Mouse (Mus musculus): ENCODE measurements around the gene Cyp8b1. TPM values are rescaled to one million over a fixed set of nuclear protein-coding genes. Genes with fewer than 3 reads are reported as not detected.

Gene Cyp8b1
- total and polyA plus RNA-seq, 2 experiments from 2014 or later: not detected

DNA sequence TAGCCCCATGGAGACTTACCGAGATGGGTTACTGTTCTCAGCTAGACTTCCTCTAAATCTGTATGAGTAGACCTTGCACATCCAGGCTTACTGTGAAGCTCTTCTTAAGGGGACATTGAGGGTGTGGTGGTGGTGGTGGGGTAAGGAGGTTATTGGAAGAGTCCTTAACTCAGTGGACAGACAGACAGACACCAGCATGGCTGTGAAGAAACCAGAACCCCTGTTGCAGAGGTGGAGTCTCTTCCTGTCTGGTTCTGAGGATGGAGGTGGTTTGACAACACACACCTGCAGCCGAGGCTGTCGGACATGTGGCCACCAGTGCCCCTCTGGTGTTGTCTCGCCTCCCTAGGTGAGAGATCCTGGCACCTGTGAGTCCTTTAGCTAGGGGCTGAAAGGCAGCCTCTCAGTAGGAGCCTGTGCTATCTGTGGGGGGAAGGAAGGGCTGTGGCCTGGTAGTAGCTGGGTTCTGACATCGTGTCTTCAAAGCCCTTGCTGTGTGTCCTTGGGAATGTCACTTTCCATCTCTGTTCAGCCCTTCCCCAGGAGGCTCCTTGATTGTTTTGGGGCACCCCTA is 15.7 kb downstream of the Cyp8b1 start:
- Histone ChIP-seq H3K36me3 (ENCODE audit: insufficient read depth, low read length) (no peaks in the 10 kb centered on the region), H3K4me2 (ENCODE audit: low read depth, low read length, poor library complexity, severe bottlenecking) (no peak overlapping the region), H3K4me3 (ENCODE audit: low read depth, low read length) (no peak overlapping the region), H3K4me1 (ENCODE audit: insufficient read depth, low read length) (no peaks in the 10 kb centered on the region), H3K9ac (replicated peaks; ENCODE audit: low read length, poor library complexity, severe bottlenecking) (no peak overlapping the region), H3K27me3 (ENCODE audit: insufficient read depth, low read length) (no peaks in the 10 kb centered on the region), H3K27ac (ENCODE audit: low read depth, low read length) (no peak overlapping the region), H3K9me3 (ENCODE audit: low read length) (no peaks in the 10 kb centered on the region)
- TF ChIP-seq CTCF (IDR thresholded peaks at IDR 0.05): no peak
- ATAC-seq (ENCODE audit: low FRiP score) (no peak), DNase-seq (ENCODE audit: low spot score) (no peak)
- 88% methylated on average over 5 of the region's 5 CpGs for WGBS

DNA sequence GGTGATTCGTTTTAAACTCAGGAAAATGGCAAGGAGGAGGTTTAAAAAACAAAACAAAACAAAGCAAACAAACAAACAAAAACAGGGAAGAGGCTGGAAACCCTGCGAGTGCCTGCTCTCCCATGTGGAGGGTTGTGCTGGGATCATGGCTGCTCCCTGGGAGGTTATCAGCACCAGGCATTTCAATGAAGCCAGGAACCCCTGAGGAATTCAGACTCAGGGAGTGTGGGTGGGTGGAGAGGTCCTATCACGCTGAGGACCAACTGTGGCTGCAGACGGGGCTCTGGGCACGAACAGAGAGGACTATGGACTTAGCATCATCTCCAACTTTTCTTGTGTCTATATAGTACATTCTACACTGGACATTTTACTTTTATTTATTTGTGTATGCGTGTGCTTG is 16.8 kb downstream of the Cyp8b1 start:
- TF ChIP-seq CTCF (IDR thresholded peaks at IDR 0.05): no peak
- no peak overlapping the region for H3K4me3 ChIP-seq (ENCODE audit: low read depth, low read length)
- DNase-seq (ENCODE audit: low spot score): no peak

DNA sequence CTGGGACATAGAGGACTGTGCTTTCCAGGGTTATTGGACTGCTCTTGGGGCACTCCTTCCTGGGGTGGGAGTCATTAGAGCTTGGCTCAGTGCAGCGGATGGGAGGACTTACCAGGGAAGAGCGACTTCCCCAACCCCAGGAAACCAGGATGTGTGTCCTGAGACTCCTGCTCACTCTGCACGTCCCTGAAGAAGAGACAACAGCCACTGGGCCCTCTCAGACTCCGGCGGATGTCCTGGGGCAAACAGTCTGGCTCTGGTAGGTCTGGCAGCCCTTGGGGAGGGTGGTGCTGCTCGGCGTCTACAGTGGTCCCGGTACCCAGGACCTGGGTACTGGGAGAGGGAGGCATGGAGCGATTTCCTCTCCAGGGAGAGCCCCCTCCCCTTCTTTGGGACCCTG is 17.9 kb downstream of the Cyp8b1 start, which contains the start of gene Ackr2:
Gene Ackr2, plus strand, starts transcription at position 111 of the 400 bp plus-strand sequence.
- Histone ChIP-seq H3K36me3 (ENCODE audit: insufficient read depth, low read length) (no peaks in the 10 kb centered on the region), H3K27me3 (ENCODE audit: insufficient read depth, low read length) (no peaks in the 10 kb centered on the region), H3K4me3 (ENCODE audit: low read depth, low read length) (no peak within 1 kb of the TSS), H3K9me3 (ENCODE audit: low read length) (no peaks in the 10 kb centered on the region), H3K4me1 (ENCODE audit: insufficient read depth, low read length) (no peaks in the 10 kb centered on the region), H3K9ac (replicated peaks; ENCODE audit: low read length, poor library complexity, severe bottlenecking) (no peak within 1 kb of the TSS), H3K27ac (ENCODE audit: low read depth, low read length) (no peak within 1 kb of the TSS), H3K4me2 (ENCODE audit: low read depth, low read length, poor library complexity, severe bottlenecking) (no peak within 1 kb of the TSS)
- ATAC-seq (ENCODE audit: low FRiP score) (no peak), DNase-seq (ENCODE audit: low spot score) (no peak)
- 79% methylated on average over 9 of the region's 9 CpGs for WGBS
- TF ChIP-seq CTCF (IDR thresholded peaks at IDR 0.05): no peak

More for the DNA sequence above, 16.8 kb downstream of the Cyp8b1 start:
- Histone ChIP-seq H3K9ac (replicated peaks; ENCODE audit: low read length, poor library complexity, severe bottlenecking) (no peak overlapping the region), H3K9me3 (ENCODE audit: low read length) (no peaks in the 10 kb centered on the region), H3K27ac (ENCODE audit: low read depth, low read length) (no peak overlapping the region), H3K4me2 (ENCODE audit: low read depth, low read length, poor library complexity, severe bottlenecking) (no peak overlapping the region), H3K36me3 (ENCODE audit: insufficient read depth, low read length) (no peaks in the 10 kb centered on the region), H3K4me1 (ENCODE audit: insufficient read depth, low read length) (no peaks in the 10 kb centered on the region), H3K27me3 (ENCODE audit: insufficient read depth, low read length) (no peaks in the 10 kb centered on the region)
- 75% methylated on average over 6 of the region's 6 CpGs for WGBS
- no peak for ATAC-seq (ENCODE audit: low FRiP score)

DNA sequence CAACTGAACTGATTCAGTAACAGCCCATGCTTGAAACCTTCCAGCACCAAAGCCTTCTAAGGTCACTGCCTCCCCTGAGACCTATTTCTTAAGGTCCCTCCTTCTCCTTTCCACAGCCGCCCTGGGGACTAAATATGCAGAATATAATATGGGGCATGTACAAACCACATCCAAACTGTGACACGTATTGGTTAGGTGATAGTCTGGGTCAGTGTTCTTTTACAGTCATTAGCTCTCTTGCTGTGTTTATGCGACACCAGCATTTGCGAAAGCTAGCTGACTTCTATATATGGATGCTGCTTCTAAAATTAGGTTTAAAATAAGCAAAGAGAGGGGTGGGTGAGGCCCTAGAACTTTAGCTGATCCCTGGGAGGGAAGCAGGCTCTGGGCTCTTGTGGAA is 19.3 kb downstream of the Cyp8b1 start:
- no peak for ATAC-seq (ENCODE audit: low FRiP score)
- TF ChIP-seq CTCF (IDR thresholded peaks at IDR 0.05): no peak
- H3K4me2 ChIP-seq (ENCODE audit: low read depth, low read length, poor library complexity, severe bottlenecking): no peak overlapping the region
- no peak overlapping the region for H3K9ac ChIP-seq (replicated peaks; ENCODE audit: low read length, poor library complexity, severe bottlenecking)
- no peaks in the 10 kb centered on the region for H3K36me3 ChIP-seq (ENCODE audit: insufficient read depth, low read length)
- WGBS: 90% methylated on average over 4 of the region's 4 CpGs
- no peak overlapping the region for H3K4me3 ChIP-seq (ENCODE audit: low read depth, low read length)
- no peak overlapping the region for H3K27ac ChIP-seq (ENCODE audit: low read depth, low read length)
- H3K27me3 ChIP-seq (ENCODE audit: insufficient read depth, low read length): no peaks in the 10 kb centered on the region
- H3K4me1 ChIP-seq (ENCODE audit: insufficient read depth, low read length): no peaks in the 10 kb centered on the region
- H3K9me3 ChIP-seq (ENCODE audit: low read length): no peaks in the 10 kb centered on the region
- DNase-seq (ENCODE audit: low spot score): no peak

DNA sequence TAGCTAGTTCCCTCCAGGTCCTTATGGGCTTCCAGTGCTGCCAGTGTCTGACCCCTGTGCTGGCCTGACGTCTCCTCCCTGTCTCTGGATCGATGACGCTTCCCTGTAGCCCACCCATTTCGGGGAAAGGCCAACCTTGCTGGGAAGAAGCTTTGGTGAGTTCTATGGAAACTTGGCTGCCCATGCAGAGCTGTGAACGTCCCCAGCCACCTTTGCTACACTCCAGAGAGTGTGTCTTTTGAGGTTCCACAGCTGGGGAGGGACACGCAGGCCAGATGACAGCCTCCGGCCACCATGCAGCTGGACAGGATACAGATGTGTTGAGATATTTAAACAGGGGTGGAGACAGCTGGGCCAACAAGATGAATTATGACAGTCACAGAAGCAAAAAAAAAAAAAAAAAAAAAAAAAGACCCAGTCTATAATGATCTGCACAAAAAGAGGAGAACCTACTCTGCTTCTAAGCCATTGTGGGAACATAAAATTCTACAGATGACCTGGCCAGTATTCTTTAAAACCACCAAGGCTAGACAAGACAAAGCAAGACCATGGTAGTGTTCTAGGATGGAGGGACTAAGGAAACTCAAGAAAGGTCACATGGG is 20.6 kb downstream of the Cyp8b1 start:
- ATAC-seq (ENCODE audit: low FRiP score) (no peak), DNase-seq (ENCODE audit: low spot score) (no peak)
- TF ChIP-seq CTCF (IDR thresholded peaks at IDR 0.05): no peak
- Histone ChIP-seq H3K4me3 (ENCODE audit: low read depth, low read length) (no peak overlapping the region), H3K27ac (ENCODE audit: low read depth, low read length) (no peak overlapping the region), H3K27me3 (ENCODE audit: insufficient read depth, low read length) (no peaks in the 10 kb centered on the region), H3K4me1 (ENCODE audit: insufficient read depth, low read length) (no peaks in the 10 kb centered on the region), H3K36me3 (ENCODE audit: insufficient read depth, low read length) (no peaks in the 10 kb centered on the region), H3K9ac (replicated peaks; ENCODE audit: low read length, poor library complexity, severe bottlenecking) (no peak overlapping the region), H3K9me3 (ENCODE audit: low read length) (no peaks in the 10 kb centered on the region), H3K4me2 (ENCODE audit: low read depth, low read length, poor library complexity, severe bottlenecking) (no peak overlapping the region)
- WGBS: 80% methylated on average over 7 of the region's 7 CpGs

DNA sequence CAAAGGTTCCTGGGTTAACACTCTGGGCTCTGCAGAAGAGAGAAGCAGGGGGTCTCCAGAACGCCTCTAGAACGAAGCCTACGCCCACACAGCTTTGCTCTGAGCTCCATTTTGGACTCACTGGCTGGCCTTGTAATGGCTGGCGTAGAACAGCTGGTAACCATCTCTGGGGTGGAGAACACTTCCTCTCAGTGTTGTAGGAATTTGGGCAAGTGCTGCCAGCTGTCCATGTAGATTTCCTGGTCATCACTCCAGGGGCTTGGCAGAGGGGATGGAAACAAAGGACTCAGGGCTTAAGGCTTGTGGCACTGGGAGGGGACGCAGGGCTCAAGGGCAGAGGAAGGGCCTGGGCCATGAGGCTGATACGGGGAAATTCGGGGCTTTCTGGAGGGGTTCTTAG is 21.7 kb downstream of the Cyp8b1 start:
- Histone ChIP-seq H3K27me3 (ENCODE audit: insufficient read depth, low read length) (no peaks in the 10 kb centered on the region), H3K9ac (replicated peaks; ENCODE audit: low read length, poor library complexity, severe bottlenecking) (no peak overlapping the region), H3K4me3 (ENCODE audit: low read depth, low read length) (no peak overlapping the region), H3K9me3 (ENCODE audit: low read length) (no peaks in the 10 kb centered on the region), H3K4me2 (ENCODE audit: low read depth, low read length, poor library complexity, severe bottlenecking) (no peak overlapping the region), H3K4me1 (ENCODE audit: insufficient read depth, low read length) (no peaks in the 10 kb centered on the region), H3K36me3 (ENCODE audit: insufficient read depth, low read length) (no peaks in the 10 kb centered on the region), H3K27ac (ENCODE audit: low read depth, low read length) (no peak overlapping the region)
- DNase-seq (ENCODE audit: low spot score): no peak
- ATAC-seq (ENCODE audit: low FRiP score): no peak
- 49% methylated on average over 7 of the region's 7 CpGs for WGBS
- no peak for TF ChIP-seq CTCF (IDR thresholded peaks at IDR 0.05)

Data from midbrain, postnatal 0 days (tissue).